Mouse (Mus musculus) frontal cortex, postnatal 36 days (tissue): ENCODE results near the gene Olfr330.
A peak's percentile ranks its signal among the peaks of the same experiment; 100 is the strongest.
"Not testable (repeated sequence)": the region's sequence is repeated elsewhere in the genome, so short reads cannot be mapped to it uniquely, and the experiment has no call there.

Experiments used
- DNase-seq, 2 experiments: peaks; one replicate each; pipeline ENCODE4 v3.0.0; 2022; ENCODE audit warnings: low spot score in 2 of 2

The Olfr330 gene

DNA sequence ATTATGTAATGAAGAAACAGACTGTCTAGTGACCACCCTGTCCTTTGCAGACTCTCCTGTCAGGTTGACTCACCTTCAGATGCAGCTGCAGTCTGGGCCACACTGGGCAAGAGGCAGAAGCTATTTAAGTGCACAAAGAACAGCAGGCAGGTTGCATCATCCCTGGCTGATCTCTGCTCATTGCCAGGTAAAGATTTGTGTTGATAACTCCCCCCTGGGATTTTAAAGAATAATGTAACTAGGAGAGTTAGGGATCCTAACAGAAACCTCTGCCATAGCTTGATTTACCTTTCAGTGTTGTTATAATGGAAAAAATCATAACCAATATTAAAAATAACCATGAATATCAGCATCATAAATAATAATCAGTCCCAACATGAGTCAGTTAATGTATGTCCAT, at the start of gene Olfr330:
Olfr330 (minus strand) TSS at position 101 of the 400 bp plus-strand sequence.
- not testable (repeated sequence) for DNase-seq

DNA sequence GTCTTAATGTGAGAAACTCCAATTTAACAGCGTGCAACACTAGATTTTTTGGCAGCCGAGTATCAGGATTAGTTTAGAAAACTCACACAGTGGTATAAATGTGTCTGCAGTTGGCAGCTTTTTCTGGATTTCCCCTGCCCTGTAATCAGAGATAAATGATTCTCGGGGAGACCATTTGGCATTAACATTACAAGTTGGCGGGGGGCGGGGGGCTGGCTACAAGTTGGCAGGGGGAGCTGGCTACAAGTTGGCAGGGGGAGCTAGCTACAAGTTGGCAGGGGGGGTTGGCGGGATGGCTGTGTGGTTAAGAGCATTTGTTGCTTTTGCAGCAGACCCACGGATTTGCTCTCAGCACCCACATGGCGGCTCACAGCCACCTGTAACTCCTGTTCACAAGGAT, 44.0 kb upstream of the Olfr330 start:
- DNase-seq: peak; percentile 3 to 25

GRCm38 (mm10) chr11:58577430-58577829, 42.8 kb upstream of the Olfr330 start, which contains the start of gene Olfr325:
Gene Olfr325 (plus strand): TSS chr11:58577730.
- no peak for DNase-seq

DNA sequence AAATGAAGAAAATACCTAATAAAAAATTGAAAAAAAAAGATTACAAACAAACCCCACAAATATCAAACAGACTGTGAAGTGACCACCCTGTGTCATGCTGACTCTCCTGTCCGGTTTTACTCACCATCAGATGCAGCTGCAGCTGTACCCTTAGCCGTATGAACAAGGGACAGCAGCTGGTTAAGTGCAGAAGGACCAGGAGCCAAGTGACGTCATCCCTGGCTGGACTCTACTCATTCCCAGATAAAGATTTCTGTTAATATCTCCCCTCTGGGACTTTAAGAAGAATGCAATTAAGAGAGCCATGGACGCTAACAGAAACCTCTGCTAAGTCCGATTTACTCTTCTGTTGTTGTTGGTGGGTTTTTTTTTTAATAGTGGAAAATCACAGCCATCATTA, 35.8 kb upstream of the Olfr330 start, which contains the start of gene Olfr224:
Olfr224 (minus strand) TSS at position 149 of the 400 bp plus-strand sequence.
- no peak for DNase-seq

- DNase-seq: no peak
These were observed 20.9 kb upstream of the Olfr330 start, which contains the start of gene Olfr328 for GRCm38 (mm10) chr11:58555536-58555935. Gene Olfr328 (minus strand): TSS chr11:58555636.

GRCm38 (mm10) chr11:58546322-58546721, 11.7 kb upstream of the Olfr330 start, which contains the start of gene Olfr329-ps:
Gene Olfr329-ps (minus strand): TSS chr11:58546422.
- no peak for DNase-seq

DNA sequence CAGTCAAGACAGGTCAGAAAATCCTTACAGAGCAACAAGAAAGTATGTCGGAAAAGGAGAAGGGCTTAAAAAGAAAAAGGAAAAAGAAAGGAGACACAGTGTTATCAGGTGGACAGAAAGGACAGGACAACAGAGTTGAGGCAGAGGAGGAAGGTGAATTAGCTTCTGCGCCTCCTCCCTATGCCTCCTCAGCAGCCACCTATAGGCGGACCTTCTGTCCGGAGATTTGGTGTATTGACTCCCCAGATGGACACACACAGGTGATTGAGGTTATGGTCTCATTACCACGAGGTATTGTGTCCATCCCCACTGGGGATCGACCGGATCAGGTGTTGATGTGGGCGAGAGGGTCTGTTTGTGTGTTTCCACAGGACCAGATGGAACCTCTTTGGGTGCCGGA, 14.9 kb downstream of the Olfr330 start:
- DNase-seq: peak in 1 of 2 experiments; percentile 4

GRCm38 (mm10) chr11:58518916-58519315, 15.7 kb downstream of the Olfr330 start:
- DNase-seq: peak; percentile 20 to 32

GRCm38 (mm10) chr11:58509058-58509457, 25.6 kb downstream of the Olfr330 start:
- DNase-seq: not testable (repeated sequence)

DNA sequence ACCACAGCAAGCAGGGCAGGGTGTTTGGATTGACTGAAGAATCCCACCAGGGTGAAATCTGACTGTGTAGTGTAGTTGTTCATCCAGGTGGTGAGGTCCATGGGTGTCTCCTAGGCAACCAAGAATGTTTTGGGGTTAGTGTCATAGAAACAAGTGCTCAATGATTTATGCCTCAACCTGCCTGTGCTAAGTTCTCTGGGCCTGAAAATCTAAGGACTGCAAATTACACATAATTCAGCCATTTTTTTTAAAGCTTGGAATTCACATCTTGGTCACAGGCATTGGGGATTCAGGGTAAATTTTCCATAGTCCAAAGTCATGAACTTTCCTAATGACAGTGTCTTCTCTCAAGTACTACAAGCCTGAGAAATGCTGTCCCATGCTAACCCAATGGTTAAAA, 32.2 kb downstream of the Olfr330 start, which contains the start of gene Olfr331:
Olfr331 (minus strand) TSS at position 101 of the 400 bp plus-strand sequence.
- DNase-seq: not testable (repeated sequence)

- DNase-seq: peak in 1 of 2 experiments; percentile 7
These were observed 35.3 kb downstream of the Olfr330 start for GRCm38 (mm10) chr11:58499290-58499689.

GRCm38 (mm10) chr11:58498761-58499160, 35.9 kb downstream of the Olfr330 start:
- DNase-seq: no peak

GRCm38 (mm10) chr11:58492455-58492854, 42.2 kb downstream of the Olfr330 start, which contains the start of gene Olfr332:
Gene Olfr332 (minus strand): TSS chr11:58492555.
- no peak for DNase-seq
